Mouse (Mus musculus) heart, embryonic 10.5 days (tissue): Measurements from ENCODE around the gene Prkag2. TPM values are rescaled to one million over a fixed set of nuclear protein-coding genes. Genes with fewer than 3 reads are reported as not detected.
"Not testable (repeated sequence)": the region's sequence is repeated elsewhere in the genome, so short reads cannot be mapped to it uniquely, and the experiment has no call there.

Source experiments
- DNase-seq: peaks from one replicate; pipeline ENCODE4 v3.0.0-alpha.2; 2017; ENCODE audit warnings: low spot score
- H3K27ac ChIP-seq: fragments of 300-500 bp; sonication (generic); 2 replicates; pipeline ENCODE4 v1.5.1; 2016; ENCODE audit warnings: mild to moderate bottlenecking
- H3K27me3 ChIP-seq: fragments of 300-500 bp; sonication (generic); 2 replicates; pipeline ENCODE4 v1.6.1; 2016; ENCODE audit warnings: mild to moderate bottlenecking; ENCODE audit not compliant: poor library complexity, insufficient read depth, severe bottlenecking
- H3K36me3 ChIP-seq: fragments of 300-500 bp; sonication (generic); 2 replicates; pipeline ENCODE4 v1.6.1; 2016; ENCODE audit warnings: mild to moderate bottlenecking, moderate library complexity
- H3K4me1 ChIP-seq: fragments of 300-500 bp; sonication (generic); 2 replicates; pipeline ENCODE4 v1.6.1; 2016; ENCODE audit warnings: mild to moderate bottlenecking
- H3K4me3 ChIP-seq: fragments of 300-500 bp; sonication (generic); 2 replicates; pipeline ENCODE4 v1.5.1; 2016; ENCODE audit warnings: mild to moderate bottlenecking, moderate library complexity
- H3K9me3 ChIP-seq: fragments of 300-500 bp; sonication (generic); 2 replicates; pipeline ENCODE4 v1.6.1; 2016; ENCODE audit warnings: mild to moderate bottlenecking, moderate library complexity
- WGBS: fragments of 180-500 bp; shearing (Covaris S2); methylation state at CpG from one replicate; pipeline ENCODE4 v1.1.7; 2016; 5-methylcytosine and 5-hydroxymethylcytosine counted together
- polyA plus RNA-seq: library from polyadenylated mRNA; unstranded; fragments of >200 nt; fragmentation: Nextera tagmentation; extraction: Ambion mirVana; gene quantifications from 2 replicates; pipeline ENCODE4 v1.2.1, GENCODE M21; 2016

Prkag2 gene
- polyA plus RNA-seq, 1 experiment from 2014 or later, result 65.1 TPM

- DNase-seq, result no peak
- H3K36me3 ChIP-seq, result peaks cover 76% of the 10 kb centered on the region
- 84% methylated on average over 4 of the region's 4 CpGs for WGBS
Measured at GRCm38 (mm10) chr5:24874111-24874510, 226.3 kb downstream of the Prkag2 start.

DNA sequence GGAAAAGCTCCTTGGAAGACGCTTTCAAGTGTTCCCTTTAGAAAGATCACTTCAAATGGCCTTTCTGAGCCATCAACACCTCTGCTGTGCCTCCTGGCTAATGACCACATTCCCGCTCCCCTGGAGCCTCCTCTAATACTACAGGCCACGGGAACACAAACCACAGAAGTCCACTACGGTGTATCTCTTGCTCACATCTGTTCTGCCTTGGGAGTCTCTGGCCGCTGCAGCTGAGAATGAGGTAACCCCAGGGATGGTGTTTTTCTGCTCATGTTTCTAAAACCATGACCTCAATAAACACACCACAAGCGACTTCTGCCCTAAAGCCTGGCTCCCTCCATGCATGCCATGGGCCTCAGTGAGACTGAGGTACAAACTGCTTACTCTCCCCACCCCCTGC is 227.2 kb downstream of the Prkag2 start:
- Histone ChIP-seq H3K27me3 (no peaks in the 10 kb centered on the region), H3K4me1 (peaks cover 16% of the 10 kb centered on the region), H3K27ac (no peak overlapping the region), H3K36me3 (peaks cover 75% of the 10 kb centered on the region), H3K4me3 (no peak overlapping the region), H3K9me3 (no peaks in the 10 kb centered on the region)
- WGBS, result 40% methylated on average over 6 of the region's 6 CpGs
- no peak for DNase-seq

More at GRCm38 (mm10) chr5:24874111-24874510, 226.3 kb downstream of the Prkag2 start:
- H3K27me3 ChIP-seq, result no peaks in the 10 kb centered on the region
- no peak overlapping the region for H3K4me3 ChIP-seq
- H3K9me3 ChIP-seq, result no peaks in the 10 kb centered on the region
- no peak overlapping the region for H3K27ac ChIP-seq
- peaks cover 22% of the 10 kb centered on the region for H3K4me1 ChIP-seq

DNA sequence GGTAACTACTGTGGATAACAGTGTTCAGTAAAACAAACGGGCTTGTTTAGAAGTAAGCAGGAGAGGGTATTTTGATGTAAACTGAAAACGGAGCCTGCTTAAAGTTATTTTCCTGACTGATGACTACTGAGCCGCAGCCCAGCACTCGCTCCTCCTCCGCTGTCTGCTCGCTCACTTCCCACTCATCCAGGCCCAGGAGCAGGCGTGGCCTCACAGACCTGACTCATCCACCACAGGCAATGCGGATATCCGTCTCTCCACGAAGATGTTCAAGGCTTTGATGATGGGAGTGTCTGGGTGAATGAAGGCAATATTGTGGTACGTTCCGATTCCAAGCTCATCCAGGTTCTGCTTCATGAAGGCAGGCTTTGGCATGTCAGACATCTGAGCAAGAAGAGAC is 229.2 kb downstream of the Prkag2 start:
- peaks cover 10% of the 10 kb centered on the region for H3K4me1 ChIP-seq
- H3K27me3 ChIP-seq, result no peaks in the 10 kb centered on the region
- no peak overlapping the region for H3K27ac ChIP-seq
- H3K9me3 ChIP-seq, result 0 out of 2 replicates have a peak, but pooled peaks cover 3% of the 10 kb centered on the region
- H3K36me3 ChIP-seq, result peaks cover 77% of the 10 kb centered on the region
- no peak overlapping the region for H3K4me3 ChIP-seq
- WGBS, result 89% methylated on average over 12 of the region's 12 CpGs
- no peak for DNase-seq

- Histone ChIP-seq H3K36me3 (peaks cover 72% of the 10 kb centered on the region), H3K27me3 (no peaks in the 10 kb centered on the region), H3K9me3 (0 out of 2 replicates have a peak, but pooled peaks cover 3% of the 10 kb centered on the region), H3K4me3 (no peak overlapping the region), H3K27ac (no peak overlapping the region), H3K4me1 (peaks cover 12% of the 10 kb centered on the region)
- peak; percentile 85 for DNase-seq
- 55% methylated on average over 11 of the region's 11 CpGs for WGBS
Measured at GRCm38 (mm10) chr5:24869796-24870289, 230.6 kb downstream of the Prkag2 start.

DNA sequence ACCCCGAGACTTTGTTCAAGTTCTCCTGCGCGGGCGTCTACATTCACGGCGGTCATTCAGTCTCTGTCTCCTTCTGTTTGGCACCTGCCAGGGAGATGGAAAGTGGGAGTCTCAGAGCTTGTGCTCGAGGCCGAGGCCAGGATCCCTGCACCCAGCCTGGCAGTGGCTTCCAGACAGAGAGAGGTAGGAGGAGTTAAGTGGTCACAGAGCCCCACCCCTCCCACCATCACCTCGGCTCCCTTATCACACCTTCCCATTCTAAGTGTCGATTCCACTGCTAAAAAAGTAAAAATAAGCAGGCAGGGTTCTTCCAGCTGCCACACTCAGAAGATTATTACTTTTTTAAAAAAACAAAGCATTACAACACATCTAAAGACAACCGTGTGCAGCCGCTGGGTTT is 236.6 kb downstream of the Prkag2 start:
- no peak overlapping the region for H3K27ac ChIP-seq

GRCm38 (mm10) chr5:24861449-24861930 is 239.0 kb downstream of the Prkag2 start:
- Histone ChIP-seq H3K4me1 (peaks cover 36% of the 10 kb centered on the region), H3K27ac (peak overlapping the region; percentile 79), H3K9me3 (0 out of 2 replicates have a peak, but pooled peaks cover 2% of the 10 kb centered on the region), H3K27me3 (no peaks in the 10 kb centered on the region), H3K36me3 (peaks cover 43% of the 10 kb centered on the region), H3K4me3 (no peak overlapping the region)
- no peak for DNase-seq
- WGBS, result 52% methylated on average over 9 of the region's 9 CpGs

More for the DNA sequence above, 236.6 kb downstream of the Prkag2 start:
- H3K27me3 ChIP-seq, result no peaks in the 10 kb centered on the region
- H3K9me3 ChIP-seq, result 0 out of 2 replicates have a peak, but pooled peaks cover 3% of the 10 kb centered on the region
- 65% methylated on average over 12 of the region's 12 CpGs for WGBS
- DNase-seq, result no peak
- H3K4me3 ChIP-seq, result no peak overlapping the region
- peaks cover 65% of the 10 kb centered on the region for H3K36me3 ChIP-seq
- H3K4me1 ChIP-seq, result peaks cover 36% of the 10 kb centered on the region

DNA sequence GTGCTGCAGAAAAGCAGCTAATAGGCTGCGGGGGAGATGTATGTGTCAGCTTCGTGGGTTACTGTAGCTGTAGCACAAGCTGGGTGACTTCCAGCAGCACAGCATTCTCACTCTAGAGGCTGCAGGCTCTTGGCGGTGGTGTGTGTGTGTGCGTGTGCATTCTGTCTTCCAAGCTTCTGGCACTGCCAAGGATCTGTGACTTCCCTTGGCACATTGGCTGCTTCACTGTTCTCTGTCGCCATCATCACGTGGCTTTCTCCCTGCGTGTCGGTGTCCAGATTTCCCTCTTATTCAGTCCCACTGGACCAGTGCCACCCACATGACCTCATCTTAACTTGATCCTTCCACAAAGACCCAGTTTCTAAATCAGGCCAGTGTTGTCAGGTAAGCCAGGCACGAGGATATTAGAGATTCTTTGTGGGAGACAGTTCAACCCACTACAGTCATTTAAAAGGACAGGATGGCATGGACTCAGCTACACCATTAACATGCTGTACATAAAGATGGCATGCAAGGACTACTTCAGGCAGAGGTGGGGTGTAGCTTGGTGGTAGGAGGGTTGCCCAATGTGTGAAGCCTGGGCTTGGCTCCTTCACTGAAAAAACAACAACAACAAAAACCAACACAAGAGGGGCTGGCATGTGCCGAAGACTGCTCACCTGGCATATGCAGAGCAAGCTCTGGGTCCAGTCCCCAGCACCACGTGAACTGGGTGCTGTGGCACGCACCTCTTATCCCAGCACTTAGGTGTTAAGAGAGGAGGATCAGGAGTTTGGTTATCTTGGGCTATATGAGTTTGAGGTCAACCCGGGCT is 239.6 kb downstream of the Prkag2 start:
- Histone ChIP-seq H3K27ac (peak overlapping the region; percentile 79), H3K9me3 (no peaks in the 10 kb centered on the region), H3K4me1 (peaks cover 36% of the 10 kb centered on the region), H3K27me3 (no peaks in the 10 kb centered on the region), H3K36me3 (peaks cover 37% of the 10 kb centered on the region), H3K4me3 (no peak overlapping the region)
- no peak for DNase-seq
- 73% methylated on average over 13 of the region's 13 CpGs for WGBS

- no peak for DNase-seq
- Histone ChIP-seq H3K27ac (peak overlapping the region; percentile 79; the same call in 1 of the 2 replicates), H3K9me3 (no peaks in the 10 kb centered on the region), H3K4me1 (peaks cover 40% of the 10 kb centered on the region), H3K27me3 (no peaks in the 10 kb centered on the region), H3K4me3 (no peak overlapping the region), H3K36me3 (peaks cover 32% of the 10 kb centered on the region)
- WGBS, result 67% methylated on average over 3 of the region's 3 CpGs
Measured at GRCm38 (mm10) chr5:24859771-24860540, 240.5 kb downstream of the Prkag2 start.

DNA sequence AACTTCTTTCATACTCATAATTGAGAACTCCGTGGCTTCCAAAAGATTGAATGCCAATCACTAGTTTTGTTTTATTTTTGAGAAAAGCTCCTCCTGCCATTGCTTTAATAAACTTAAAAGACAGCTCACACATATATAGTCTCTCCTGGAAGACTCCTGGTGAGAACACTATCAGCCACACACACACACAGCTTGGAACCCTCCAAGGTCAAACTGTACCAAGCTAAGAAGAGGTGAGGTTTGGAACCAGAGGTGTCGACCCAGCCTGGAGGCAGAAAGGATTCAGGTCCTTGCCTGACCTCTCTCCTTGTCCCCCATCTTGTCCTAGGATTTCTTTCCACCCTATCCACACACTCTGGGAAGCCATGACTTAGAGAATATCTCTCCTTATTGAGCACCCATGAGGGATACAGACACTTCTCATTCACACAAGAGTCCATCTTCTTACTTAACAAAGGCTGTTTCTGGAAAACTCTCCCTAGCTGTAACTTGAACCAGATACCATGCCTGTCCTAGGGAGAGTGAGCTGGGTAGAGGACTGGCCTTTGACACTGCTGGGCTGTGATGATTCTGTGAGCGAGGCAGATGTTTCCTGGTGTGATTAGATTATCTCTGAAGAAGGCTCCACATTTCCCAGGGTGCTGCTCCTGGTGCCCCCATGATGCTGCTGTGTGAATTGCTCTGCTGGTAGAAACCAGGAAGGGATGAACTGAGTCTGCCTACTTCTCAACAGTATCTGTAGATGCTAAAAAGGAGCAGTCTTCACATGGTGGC is 245.4 kb downstream of the Prkag2 start:
- no peaks in the 10 kb centered on the region; the same call in 1 of the 2 replicates for H3K27me3 ChIP-seq
- no peak overlapping the region for H3K4me3 ChIP-seq
- H3K4me1 ChIP-seq, result peaks cover 10% of the 10 kb centered on the region
- no peak for DNase-seq
- H3K27ac ChIP-seq, result peak overlapping the region; percentile 3; the same call in 1 of the 2 replicates
- no peaks in the 10 kb centered on the region for H3K36me3 ChIP-seq
- 51% methylated on average over 3 of the region's 3 CpGs for WGBS
- H3K9me3 ChIP-seq, result no peaks in the 10 kb centered on the region

GRCm38 (mm10) chr5:24854256-24854655 is 246.2 kb downstream of the Prkag2 start:
- WGBS, result 86% methylated on average over 3 of the region's 3 CpGs
- no peak overlapping the region for H3K4me3 ChIP-seq
- peaks cover 7% of the 10 kb centered on the region; the same call in 1 of the 2 replicates for H3K4me1 ChIP-seq
- no peaks in the 10 kb centered on the region for H3K36me3 ChIP-seq
- no peak overlapping the region for H3K27ac ChIP-seq
- H3K9me3 ChIP-seq, result no peaks in the 10 kb centered on the region
- DNase-seq, result no peak
- H3K27me3 ChIP-seq, result no peaks in the 10 kb centered on the region; the same call in 1 of the 2 replicates

DNA sequence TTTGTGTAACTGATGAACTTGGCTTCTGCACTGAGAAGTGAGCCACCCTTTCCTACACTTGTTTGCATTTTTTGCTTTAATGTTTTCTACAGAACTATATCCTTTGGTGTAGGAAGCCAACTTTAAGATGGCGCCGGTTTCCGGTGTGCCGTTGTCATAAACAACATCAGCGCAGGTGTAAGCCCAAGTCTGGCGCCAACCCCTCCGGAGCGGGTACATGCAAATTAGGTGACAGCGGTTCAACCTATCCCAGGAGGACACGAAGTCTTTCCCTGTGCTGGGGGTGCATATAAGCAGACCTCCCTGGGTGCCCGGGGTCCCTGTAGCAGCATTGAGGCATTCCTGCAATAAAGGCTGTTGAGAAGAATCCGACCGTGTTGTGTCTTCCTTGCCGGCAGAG is 252.2 kb downstream of the Prkag2 start:
- DNase-seq, H3K4me1 ChIP-seq, H3K36me3 ChIP-seq, H3K27ac ChIP-seq, H3K4me3 ChIP-seq, H3K27me3 ChIP-seq, H3K9me3 ChIP-seq: not testable (repeated sequence)
- 78% methylated on average over 14 of the region's 14 CpGs for WGBS

DNA sequence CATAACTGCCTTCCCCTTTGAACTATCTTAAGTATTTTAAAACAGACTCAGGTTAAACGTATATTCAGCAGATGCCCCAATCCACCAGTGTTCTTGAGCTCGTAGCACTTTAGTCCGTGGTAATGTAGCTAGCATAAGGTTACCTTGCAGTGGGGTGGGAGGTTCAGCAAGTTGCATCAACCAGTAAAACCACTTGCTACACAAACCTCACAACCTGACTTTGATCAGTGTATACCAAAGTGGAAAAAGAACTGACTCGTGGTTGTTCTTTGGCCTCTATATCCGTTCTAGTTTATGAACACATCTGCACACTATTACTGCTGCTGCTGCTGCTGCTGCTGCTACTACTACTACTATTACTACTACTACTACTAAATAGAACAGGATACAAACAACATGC is 256.6 kb downstream of the Prkag2 start:
- peak overlapping the region; percentile 97; the same call in 1 of the 2 replicates for H3K27ac ChIP-seq
- H3K4me1 ChIP-seq, result peaks cover 26% of the 10 kb centered on the region
- DNase-seq, result no peak
- no peaks in the 10 kb centered on the region for H3K27me3 ChIP-seq
- H3K36me3 ChIP-seq, result peaks cover 1% of the 10 kb centered on the region; the same call in 1 of the 2 replicates
- WGBS, result 86% methylated on average over 5 of the region's 5 CpGs
- no peak overlapping the region for H3K4me3 ChIP-seq
- no peaks in the 10 kb centered on the region for H3K9me3 ChIP-seq
